Comparison of ENCODE assay signal across 8 mouse cellular contexts in the genomic region with DNA sequence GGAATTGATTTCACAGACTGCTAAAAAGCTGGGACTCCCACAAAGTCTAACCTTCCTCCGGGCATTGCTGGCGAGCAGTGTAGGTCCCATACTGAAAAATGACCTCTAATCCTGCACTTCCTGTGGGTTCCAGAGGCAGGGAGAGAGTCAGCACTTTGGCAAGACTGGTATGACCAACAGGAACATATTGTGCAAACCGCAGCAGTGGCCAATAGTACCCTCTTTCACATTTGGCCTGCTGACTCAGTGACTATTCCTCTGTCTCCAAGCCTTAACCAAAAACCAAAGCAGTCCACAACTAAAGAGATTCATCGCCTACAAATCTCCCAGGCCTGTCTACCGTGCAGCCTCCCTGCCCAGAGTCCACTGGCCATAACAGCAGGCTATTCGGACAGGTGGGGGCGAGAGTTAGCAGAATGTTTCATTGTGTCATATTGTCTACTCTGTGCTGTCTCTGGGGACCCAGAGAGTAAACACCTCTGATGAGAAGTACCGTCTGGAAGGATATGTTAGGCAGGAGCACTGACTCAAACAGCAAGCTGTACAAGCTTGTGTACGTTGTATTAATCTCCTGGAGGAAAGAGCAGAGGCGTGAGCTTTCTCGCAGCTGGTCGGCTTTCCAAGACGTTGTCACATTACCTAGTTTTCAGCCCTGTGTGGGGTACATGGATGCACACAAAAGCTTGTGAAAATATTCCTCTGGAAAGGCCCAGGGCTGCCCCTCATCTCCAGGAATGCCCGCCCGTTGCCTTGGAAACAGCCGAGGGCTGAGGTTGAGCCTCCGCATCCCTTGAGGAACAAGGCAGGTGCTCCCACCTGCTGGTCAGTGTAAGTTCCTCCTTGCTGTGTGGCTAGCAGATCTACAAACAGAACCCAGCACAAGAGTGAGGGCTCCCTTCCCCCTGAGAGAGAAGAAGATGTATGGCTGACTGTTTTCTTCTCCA. TPM values are rescaled to one million over a fixed set of nuclear protein-coding genes. Genes with fewer than 3 reads are reported as not detected.
DNase-seq lines count a peak whose midpoint lies in the region; ATAC-seq and TF ChIP-seq lines count a peak whose summit lies in the region.
"Had no signal": no experiment of that assay in that cellular context is flagged by ENCODE, and none has a peak within 500 bp of the region (broad histone marks: within the 10 kb centered on the region; RNA-seq: fewer than 3 reads in every experiment).

No protein-coding gene starts in this region.

- peak; percentile 37 to 41 for DNase-seq in lung, adult 18-20 months
- DNase-seq in lung, adult 2 months: no peak
- DNase-seq in testis, postnatal 10 days (ENCODE audit: low spot score): no peak

- peaks cover 4% of the 10 kb centered on the region for H3K4me1 ChIP-seq in lung, adult 2 months (ENCODE audit: control insufficient read depth, insufficient read depth, low read length)
- peaks cover 21% of the 10 kb centered on the region for H3K4me1 ChIP-seq in hindbrain, embryonic 12.5 days
- 0 out of 2 replicates have a peak, but pooled peaks cover 7% of the 10 kb centered on the region for H3K4me1 ChIP-seq in liver, embryonic 12.5 days
- peaks cover 20% of the 10 kb centered on the region for H3K4me1 ChIP-seq in neural tube, embryonic 14.5 days (ENCODE audit: control insufficient read depth, insufficient read depth, low read length)

- H3K9me3 ChIP-seq in hindbrain, embryonic 12.5 days (replicated peaks): 0 out of 2 replicates have a peak, but pooled peaks cover 4% of the 10 kb centered on the region
- H3K9me3 ChIP-seq in liver, embryonic 12.5 days (replicated peaks): no peaks in the 10 kb centered on the region
- H3K9me3 ChIP-seq in neural tube, embryonic 14.5 days (ENCODE audit: control insufficient read depth, low read length): no peaks in the 10 kb centered on the region

- H3K27me3 ChIP-seq in hindbrain, embryonic 12.5 days: no peaks in the 10 kb centered on the region
- H3K27me3 ChIP-seq in liver, embryonic 12.5 days (replicated peaks): no peaks in the 10 kb centered on the region
- no peaks in the 10 kb centered on the region for H3K27me3 ChIP-seq in neural tube, embryonic 14.5 days (ENCODE audit: control insufficient read depth, insufficient read depth, low read length)

- WGBS in lung, adult 2 months: 63% methylated on average over 17 of the region's 17 CpGs
- 42% methylated on average over 17 of the region's 17 CpGs for WGBS in hindbrain, embryonic 12.5 days
- 60% methylated on average over 17 of the region's 17 CpGs for WGBS in liver, embryonic 12.5 days (ENCODE audit: insufficient replicate concordance)
- 38% methylated on average over 17 of the region's 17 CpGs for WGBS in neural tube, embryonic 14.5 days

- peaks cover 9% of the 10 kb centered on the region for H3K36me3 ChIP-seq in hindbrain, embryonic 12.5 days
- no peaks in the 10 kb centered on the region for H3K36me3 ChIP-seq in liver, embryonic 12.5 days
- H3K36me3 ChIP-seq in neural tube, embryonic 14.5 days (ENCODE audit: control insufficient read depth, insufficient read depth, low read length): no peaks in the 10 kb centered on the region

- H3K4me2 ChIP-seq in hindbrain, embryonic 12.5 days (replicated peaks): no peak overlapping the region
- no peak overlapping the region for H3K4me2 ChIP-seq in liver, embryonic 12.5 days
- no peak overlapping the region for H3K4me2 ChIP-seq in neural tube, embryonic 14.5 days (ENCODE audit: low read depth, low read length)

- TF ChIP-seq CTCF in lung, adult 2 months (IDR thresholded peaks at IDR 0.05; ENCODE audit: insufficient read depth, low read length): no peak

- no peak overlapping the region for H3K4me3 ChIP-seq in lung, adult 2 months (replicated peaks; ENCODE audit: extremely low read depth, low read depth, low read length)
- H3K4me3 ChIP-seq in hindbrain, embryonic 12.5 days: no peak overlapping the region
- H3K4me3 ChIP-seq in liver, embryonic 12.5 days: no peak overlapping the region
- H3K4me3 ChIP-seq in neural tube, embryonic 14.5 days (ENCODE audit: low read depth, low read length): no peak overlapping the region

- ATAC-seq in common myeloid progenitor, adult 5-6 weeks (replicated peaks; ENCODE audit: low read depth, poor library complexity, severe bottlenecking): peak; percentile 39
- ATAC-seq in hindbrain, embryonic 12.5 days (ENCODE audit: low FRiP score): peak; percentile 55; the same call in 1 of the 2 replicates
- peak; percentile 33 for ATAC-seq in liver, embryonic 12.5 days
- peak; percentile 51; the same call in 1 of the 2 replicates for ATAC-seq in neural tube, embryonic 14.5 days (ENCODE audit: low read depth)

- TF ChIP-seq POLR2A in lung, adult 2 months (IDR thresholded peaks at IDR 0.05; ENCODE audit: borderline replicate concordance, extremely low read depth, low read depth, low read length): no peak

- H3K9ac ChIP-seq in hindbrain, embryonic 12.5 days: peak overlapping the region; percentile 27
- H3K9ac ChIP-seq in liver, embryonic 12.5 days: no peak overlapping the region
- no peak overlapping the region for H3K9ac ChIP-seq in neural tube, embryonic 14.5 days (replicated peaks; ENCODE audit: low read depth, low read length)

- peak overlapping the region; percentile 62 for H3K27ac ChIP-seq in hindbrain, embryonic 12.5 days
- H3K27ac ChIP-seq in liver, embryonic 12.5 days: peak overlapping the region; percentile 69
- H3K27ac ChIP-seq in neural tube, embryonic 14.5 days (ENCODE audit: low read depth, low read length): peak overlapping the region; percentile 59; the same call in 1 of the 2 replicates

RNA-seq across cellular contexts. Expression of gene Gja10, which starts 32.3 kb away (rescaled TPM):
- not detected in 2 replicates for polyA plus RNA-seq in lung, adult 2 months (2012; rRNA removed)
- total RNA-seq in common myeloid progenitor, adult 5-6 weeks (2017): not detected in 2 replicates
- polyA plus RNA-seq in hindbrain, embryonic 12.5 days (2016; fragmentation: Nextera tagmentation; extraction: Ambion mirVana): not detected in 2 replicates
- 0.06 TPM in 2 replicates for polyA plus RNA-seq in liver, embryonic 12.5 days (2016; fragmentation: Nextera tagmentation; extraction: Ambion mirVana)
- not detected in 2 replicates for polyA plus RNA-seq in neural tube, embryonic 14.5 days (2014; fragmentation: Nextera tagmentation; extraction: Ambion mirVana)
- total RNA-seq: neutrophil, adult 5-6 weeks had no signal

RNA-seq across cellular contexts. Expression of gene Casp8ap2, which starts 45.0 kb away (rescaled TPM):
- 1.7 and 6.7 TPM in 2 replicates for polyA plus RNA-seq in lung, adult 2 months (2012; rRNA removed)
- total RNA-seq in common myeloid progenitor, adult 5-6 weeks (2017): 65.9 and 70.4 TPM in 2 replicates
- polyA plus RNA-seq in hindbrain, embryonic 12.5 days (2016; fragmentation: Nextera tagmentation; extraction: Ambion mirVana): 51.4 and 55.9 TPM in 2 replicates
- polyA plus RNA-seq in liver, embryonic 12.5 days (2016; fragmentation: Nextera tagmentation; extraction: Ambion mirVana): 36.2 and 36.6 TPM in 2 replicates
- polyA plus RNA-seq in neural tube, embryonic 14.5 days (2014; fragmentation: Nextera tagmentation; extraction: Ambion mirVana): 37.2 and 39.2 TPM in 2 replicates

Comparison
In these comparisons a context has a peak if more than half of its experiments do, and no peak if none do; other contexts are left out.
1. DNase-seq: peak in lung, adult 18-20 months (2 of 2); none in lung, adult 2 months (single experiment) and testis, postnatal 10 days (single experiment).
2. Peak in every context shown above with its lines, with median percentiles within 50 percentile points of each other: ATAC-seq and H3K27ac ChIP-seq.